Mouse (Mus musculus): ENCODE data around the gene Slc25a44. TPM values are rescaled to one million over a fixed set of nuclear protein-coding genes. Genes with fewer than 3 reads are reported as not detected.

The Slc25a44 gene
- polyA plus RNA-seq, 1 experiment, result 13.5 TPM

DNA sequence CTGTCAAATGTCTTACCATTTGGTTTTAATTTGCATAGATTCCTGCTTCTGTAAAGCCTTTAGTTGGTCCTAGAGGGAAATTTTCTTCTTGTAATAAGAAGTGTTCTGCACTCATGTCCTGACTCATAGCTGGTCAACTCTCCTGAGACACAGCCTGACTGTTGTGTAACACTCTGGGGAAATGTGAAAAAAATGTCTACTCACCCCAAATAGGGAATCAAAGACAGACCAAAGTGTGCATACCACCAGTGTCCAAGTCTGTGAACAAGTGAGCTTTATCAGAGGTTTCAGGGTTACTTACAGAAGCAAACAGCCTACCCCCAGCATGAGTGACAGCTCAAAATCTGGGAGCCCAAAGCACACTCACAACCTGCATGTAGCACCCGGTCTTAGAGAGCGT lies 40.2 kb upstream of the Slc25a44 start:
- Histone ChIP-seq H3K4me1 (ENCODE audit: control insufficient read depth, insufficient read depth, low read length) (no peaks in the 10 kb centered on the region), H3K4me3 (ENCODE audit: low read depth, low read length) (no peak overlapping the region), H3K27ac (ENCODE audit: insufficient read depth, low read length) (no peak overlapping the region), H3K9me3 (replicated peaks; ENCODE audit: control insufficient read depth, insufficient read depth, low read length, poor library complexity, severe bottlenecking) (no peaks in the 10 kb centered on the region), H3K36me3 (ENCODE audit: control insufficient read depth, insufficient read depth, low read length, poor library complexity, severe bottlenecking) (no peaks in the 10 kb centered on the region), H3K9ac (ENCODE audit: low read depth, poor library complexity, severe bottlenecking) (no peak overlapping the region), H3K27me3 (ENCODE audit: control insufficient read depth, insufficient read depth, low read length, poor library complexity, severe bottlenecking) (no peaks in the 10 kb centered on the region)
- TF ChIP-seq CTCF (IDR thresholded peaks at IDR 0.05; ENCODE audit: low read depth, low read length), result no peak
- no peak for TF ChIP-seq EP300 (IDR thresholded peaks at IDR 0.05; ENCODE audit: insufficient read depth, low read depth, low read length)

DNA sequence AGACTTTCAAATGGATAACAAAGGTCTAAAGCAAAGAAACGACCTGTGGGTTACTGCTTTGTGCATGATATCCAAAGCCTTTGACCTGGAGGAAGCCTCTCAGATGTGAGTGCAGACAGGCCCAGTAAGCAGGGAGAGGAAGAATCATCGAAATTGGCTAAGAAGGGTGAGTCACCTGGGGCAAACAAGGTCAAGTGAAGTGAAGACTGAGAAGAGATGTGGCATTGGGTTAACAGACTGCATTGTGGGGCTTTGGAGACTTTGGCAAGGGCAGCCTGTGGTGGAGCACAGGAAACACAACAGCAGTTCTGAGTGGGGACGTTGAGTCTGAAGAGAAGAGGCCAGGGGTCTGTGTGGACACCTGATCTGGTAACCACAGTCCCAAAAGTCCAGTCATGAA lies 39.5 kb upstream of the Slc25a44 start:
- H3K27me3 ChIP-seq (ENCODE audit: control insufficient read depth, insufficient read depth, low read length, poor library complexity, severe bottlenecking), result no peaks in the 10 kb centered on the region
- no peak overlapping the region for H3K9ac ChIP-seq (ENCODE audit: low read depth, poor library complexity, severe bottlenecking)
- H3K4me3 ChIP-seq (ENCODE audit: low read depth, low read length), result no peak overlapping the region
- no peaks in the 10 kb centered on the region for H3K9me3 ChIP-seq (replicated peaks; ENCODE audit: control insufficient read depth, insufficient read depth, low read length, poor library complexity, severe bottlenecking)
- TF ChIP-seq EP300 (IDR thresholded peaks at IDR 0.05; ENCODE audit: insufficient read depth, low read depth, low read length) (no peak), POLR2A (IDR thresholded peaks at IDR 0.05; ENCODE audit: insufficient read depth, low read length) (no peak), CTCF (IDR thresholded peaks at IDR 0.05; ENCODE audit: low read depth, low read length) (no peak)
- H3K4me1 ChIP-seq (ENCODE audit: control insufficient read depth, insufficient read depth, low read length), result no peaks in the 10 kb centered on the region
- no peak overlapping the region for H3K27ac ChIP-seq (ENCODE audit: insufficient read depth, low read length)
- H3K36me3 ChIP-seq (ENCODE audit: control insufficient read depth, insufficient read depth, low read length, poor library complexity, severe bottlenecking), result no peaks in the 10 kb centered on the region

DNA sequence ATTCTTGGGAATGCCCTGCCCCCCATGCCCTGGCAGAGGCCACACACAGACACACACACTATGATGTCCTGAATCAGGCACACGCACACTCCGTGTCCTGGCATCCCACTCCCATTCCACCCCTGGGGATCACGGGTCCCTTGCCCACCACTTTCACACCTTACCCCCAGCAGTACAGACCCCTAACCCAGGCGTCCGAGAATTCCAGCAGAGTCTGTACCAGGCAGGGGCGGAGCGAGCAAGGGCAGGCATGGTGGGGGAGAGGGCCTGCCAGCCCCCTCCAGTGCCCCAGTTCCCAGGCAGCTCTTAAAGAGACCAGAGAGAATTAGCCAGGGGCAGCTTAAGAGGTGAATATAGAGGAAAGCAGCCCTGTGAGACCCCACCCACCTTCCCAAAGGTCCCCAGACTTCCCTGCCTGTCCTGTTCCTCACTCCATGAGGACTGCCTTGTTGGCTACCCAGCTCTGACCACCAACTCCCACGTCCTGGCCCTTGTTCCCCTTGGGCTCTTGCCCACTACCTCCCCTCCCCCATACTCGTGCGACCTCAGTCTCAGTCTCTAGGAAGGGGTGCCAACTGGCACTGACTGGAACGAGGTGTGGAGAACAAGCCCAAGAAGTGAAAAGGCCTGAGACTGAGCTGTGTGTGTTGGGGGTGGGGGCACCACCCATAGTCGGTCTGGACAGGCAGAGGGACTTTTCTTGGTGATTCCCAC lies 36.2 kb upstream of the Slc25a44 start, which contains the start of gene Sema4a:
Gene Sema4a (minus strand): TSS at position 200 of the 714 bp plus-strand sequence.
- no peak within 1 kb of the TSS for H3K4me3 ChIP-seq (ENCODE audit: low read depth, low read length)
- H3K9me3 ChIP-seq (replicated peaks; ENCODE audit: control insufficient read depth, insufficient read depth, low read length, poor library complexity, severe bottlenecking), result no peaks in the 10 kb centered on the region
- H3K27me3 ChIP-seq (ENCODE audit: control insufficient read depth, insufficient read depth, low read length, poor library complexity, severe bottlenecking), result no peaks in the 10 kb centered on the region

DNA sequence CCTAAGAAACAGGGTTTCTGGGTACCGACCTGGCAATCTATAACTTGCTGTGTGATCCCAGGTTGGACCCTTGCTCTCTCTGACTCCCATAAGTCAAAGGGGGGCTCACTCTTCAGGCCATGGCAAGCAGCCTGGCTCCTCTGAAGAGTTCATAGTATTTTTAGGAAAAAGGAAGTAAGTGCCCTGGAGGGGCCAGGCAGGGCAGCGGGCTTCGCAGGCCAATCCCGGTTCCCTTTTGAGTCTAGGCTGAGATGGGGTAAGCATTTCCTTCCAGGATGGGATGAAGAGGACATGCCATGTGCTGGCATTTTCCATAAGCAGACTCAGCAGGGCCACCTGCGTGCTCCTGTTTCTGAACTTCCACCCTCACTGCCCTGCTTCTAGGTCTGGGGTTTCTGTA lies 35.1 kb upstream of the Slc25a44 start:
- Histone ChIP-seq H3K4me1 (ENCODE audit: control insufficient read depth, insufficient read depth, low read length) (no peaks in the 10 kb centered on the region), H3K4me3 (ENCODE audit: low read depth, low read length) (no peak overlapping the region), H3K9me3 (replicated peaks; ENCODE audit: control insufficient read depth, insufficient read depth, low read length, poor library complexity, severe bottlenecking) (no peaks in the 10 kb centered on the region), H3K27ac (ENCODE audit: insufficient read depth, low read length) (no peak overlapping the region), H3K9ac (ENCODE audit: low read depth, poor library complexity, severe bottlenecking) (no peak overlapping the region), H3K27me3 (ENCODE audit: control insufficient read depth, insufficient read depth, low read length, poor library complexity, severe bottlenecking) (no peaks in the 10 kb centered on the region), H3K36me3 (ENCODE audit: control insufficient read depth, insufficient read depth, low read length, poor library complexity, severe bottlenecking) (no peaks in the 10 kb centered on the region)
- no peak for TF ChIP-seq EP300 (IDR thresholded peaks at IDR 0.05; ENCODE audit: insufficient read depth, low read depth, low read length)
- TF ChIP-seq POLR2A (IDR thresholded peaks at IDR 0.05; ENCODE audit: insufficient read depth, low read length), result no peak
- TF ChIP-seq CTCF (IDR thresholded peaks at IDR 0.05; ENCODE audit: low read depth, low read length), result no peak

More for the DNA sequence above, 36.2 kb upstream of the Slc25a44 start, which contains the start of gene Sema4a:
- TF ChIP-seq EP300 (IDR thresholded peaks at IDR 0.05; ENCODE audit: insufficient read depth, low read depth, low read length), result no peak
- no peak for TF ChIP-seq CTCF (IDR thresholded peaks at IDR 0.05; ENCODE audit: low read depth, low read length)
- TF ChIP-seq POLR2A (IDR thresholded peaks at IDR 0.05; ENCODE audit: insufficient read depth, low read length), result no peak
- no peaks in the 10 kb centered on the region for H3K4me1 ChIP-seq (ENCODE audit: control insufficient read depth, insufficient read depth, low read length)
- no peak within 1 kb of the TSS for H3K27ac ChIP-seq (ENCODE audit: insufficient read depth, low read length)
- H3K36me3 ChIP-seq (ENCODE audit: control insufficient read depth, insufficient read depth, low read length, poor library complexity, severe bottlenecking), result no peaks in the 10 kb centered on the region
- no peak within 1 kb of the TSS for H3K9ac ChIP-seq (ENCODE audit: low read depth, poor library complexity, severe bottlenecking)

DNA sequence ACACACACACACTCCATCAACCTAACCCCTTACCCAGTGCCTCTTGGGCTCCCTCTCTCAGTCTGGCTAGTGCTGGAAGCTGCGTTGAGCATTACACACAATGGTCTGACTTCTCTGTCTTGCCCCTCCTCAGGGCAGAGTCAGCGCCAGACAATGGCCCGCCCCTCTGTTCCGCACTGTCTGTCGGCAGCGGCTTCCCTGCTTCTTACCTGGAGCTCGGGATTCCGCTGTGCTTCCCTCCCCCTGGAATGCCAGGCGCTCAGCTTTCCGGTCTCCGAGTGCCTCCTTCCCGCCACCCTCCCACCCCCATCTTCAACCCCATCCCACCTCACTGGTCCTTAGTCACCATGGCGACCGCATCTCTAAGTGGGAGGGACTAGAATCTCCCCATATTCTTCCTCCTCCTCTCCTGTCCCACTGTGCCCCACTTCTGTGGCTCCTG lies 33.9 kb upstream of the Slc25a44 start:
- H3K4me1 ChIP-seq (ENCODE audit: control insufficient read depth, insufficient read depth, low read length), result no peaks in the 10 kb centered on the region
- H3K9ac ChIP-seq (ENCODE audit: low read depth, poor library complexity, severe bottlenecking), result no peak overlapping the region
- H3K27me3 ChIP-seq (ENCODE audit: control insufficient read depth, insufficient read depth, low read length, poor library complexity, severe bottlenecking), result no peaks in the 10 kb centered on the region
- no peak overlapping the region for H3K27ac ChIP-seq (ENCODE audit: insufficient read depth, low read length)
- no peak for TF ChIP-seq EP300 (IDR thresholded peaks at IDR 0.05; ENCODE audit: insufficient read depth, low read depth, low read length)
- no peak for TF ChIP-seq POLR2A (IDR thresholded peaks at IDR 0.05; ENCODE audit: insufficient read depth, low read length)
- TF ChIP-seq CTCF (IDR thresholded peaks at IDR 0.05; ENCODE audit: low read depth, low read length), result no peak
- H3K4me3 ChIP-seq (ENCODE audit: low read depth, low read length), result no peak overlapping the region
- H3K36me3 ChIP-seq (ENCODE audit: control insufficient read depth, insufficient read depth, low read length, poor library complexity, severe bottlenecking), result no peaks in the 10 kb centered on the region
- no peaks in the 10 kb centered on the region for H3K9me3 ChIP-seq (replicated peaks; ENCODE audit: control insufficient read depth, insufficient read depth, low read length, poor library complexity, severe bottlenecking)

DNA sequence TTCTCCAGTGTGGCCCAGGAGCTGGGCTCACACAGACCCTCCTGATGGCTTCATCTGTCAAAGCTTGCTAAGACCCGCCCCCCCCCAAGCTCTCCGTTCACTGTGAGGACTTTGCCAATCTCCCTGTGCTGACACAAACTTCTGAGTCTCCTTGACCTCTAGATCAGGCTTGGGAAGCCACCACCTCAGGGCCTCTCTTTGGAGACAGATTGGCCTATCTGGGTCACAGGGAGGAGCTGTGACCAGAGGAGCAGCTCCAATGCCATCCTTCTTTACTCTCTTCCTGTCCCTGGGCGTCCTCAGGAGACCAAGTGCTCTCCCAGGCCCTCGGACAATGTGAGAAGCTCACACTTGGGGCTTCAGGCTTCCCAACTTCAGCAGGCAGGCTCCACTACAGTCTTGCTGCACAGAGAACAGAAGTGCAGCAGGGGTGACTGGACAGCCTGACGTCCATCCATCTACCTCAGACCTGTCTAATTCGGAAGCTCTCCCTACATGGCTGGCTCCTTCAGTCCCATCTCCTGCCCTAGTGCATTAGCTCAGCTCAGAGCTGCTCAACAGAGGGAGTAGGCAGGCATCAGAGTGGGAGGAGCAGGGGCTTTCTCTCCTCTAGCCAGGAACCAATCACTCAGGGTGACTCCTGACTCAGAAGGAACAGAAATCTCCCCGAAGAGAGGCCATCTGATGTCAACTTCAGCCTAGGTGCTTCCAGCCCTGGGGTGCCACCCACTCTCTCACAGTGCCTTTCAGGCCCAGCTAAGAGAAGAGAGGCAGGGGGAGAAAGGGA lies 32.0 kb upstream of the Slc25a44 start:
- no peaks in the 10 kb centered on the region for H3K9me3 ChIP-seq (replicated peaks; ENCODE audit: control insufficient read depth, insufficient read depth, low read length, poor library complexity, severe bottlenecking)
- no peaks in the 10 kb centered on the region for H3K36me3 ChIP-seq (ENCODE audit: control insufficient read depth, insufficient read depth, low read length, poor library complexity, severe bottlenecking)
- H3K27me3 ChIP-seq (ENCODE audit: control insufficient read depth, insufficient read depth, low read length, poor library complexity, severe bottlenecking), result no peaks in the 10 kb centered on the region
- no peak overlapping the region for H3K9ac ChIP-seq (ENCODE audit: low read depth, poor library complexity, severe bottlenecking)
- H3K27ac ChIP-seq (ENCODE audit: insufficient read depth, low read length), result no peak overlapping the region
- no peak for TF ChIP-seq EP300 (IDR thresholded peaks at IDR 0.05; ENCODE audit: insufficient read depth, low read depth, low read length)
- no peak for TF ChIP-seq POLR2A (IDR thresholded peaks at IDR 0.05; ENCODE audit: insufficient read depth, low read length)
- no peak for TF ChIP-seq CTCF (IDR thresholded peaks at IDR 0.05; ENCODE audit: low read depth, low read length)
- no peaks in the 10 kb centered on the region for H3K4me1 ChIP-seq (ENCODE audit: control insufficient read depth, insufficient read depth, low read length)
- H3K4me3 ChIP-seq (ENCODE audit: low read depth, low read length), result no peak overlapping the region

All from ES-Bruce4 (cell line).